In the genomic region with DNA sequence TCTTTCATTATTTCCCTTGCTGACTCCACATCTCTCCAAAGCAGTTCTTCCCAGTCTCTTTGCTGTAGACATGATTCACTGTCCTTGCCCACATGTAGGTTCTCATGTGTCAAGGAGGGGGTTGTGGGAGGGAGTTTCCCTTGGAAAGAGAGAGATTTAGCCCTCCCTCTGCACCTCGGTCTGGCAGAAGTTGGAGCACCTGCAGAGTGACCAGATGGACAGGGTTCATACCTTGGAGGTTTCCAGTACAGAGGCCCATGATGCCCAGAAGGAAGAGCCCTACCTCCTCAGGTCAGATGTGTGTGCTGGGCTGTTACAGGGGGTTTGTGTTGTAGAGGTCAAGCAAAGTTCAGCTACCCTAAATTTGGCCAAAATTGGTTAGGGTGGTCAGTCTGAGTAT, we compare ENCODE assay signal across 21 mouse cellular contexts.
"Had no signal": no experiment of that assay in that cellular context is flagged by ENCODE, and none has a peak within 500 bp of the region (broad histone marks: within the 10 kb centered on the region; RNA-seq: fewer than 3 reads in every experiment).

No protein-coding gene starts in this region.

- H3K27me3 ChIP-seq: limb, embryonic 12.5 days; limb, embryonic 15.5 days; midbrain, embryonic 13.5 days; neural tube, embryonic 12.5 days; neural tube, embryonic 15.5 days had no signal

- H3K4me3 ChIP-seq: limb, embryonic 12.5 days; limb, embryonic 15.5 days; midbrain, embryonic 13.5 days; neural tube, embryonic 12.5 days; neural tube, embryonic 15.5 days had no signal

- H3K9me3 ChIP-seq: limb, embryonic 12.5 days; limb, embryonic 15.5 days; midbrain, embryonic 13.5 days; neural tube, embryonic 12.5 days; neural tube, embryonic 15.5 days had no signal

- DNase-seq: kidney, postnatal 14 days; kidney, postnatal 4 days; left cerebral cortex, postnatal 4 days; liver, postnatal 0 days; lung, embryonic 14.5 days; right cerebral cortex, adult 18-20 months; right cerebral cortex, postnatal 14 days; right cerebral cortex, postnatal 4 days; thymus, adult 2 months; thymus, postnatal 14 days; thymus, postnatal 4 days had no signal

- H3K36me3 ChIP-seq: limb, embryonic 15.5 days; neural tube, embryonic 15.5 days had no signal

- H3K9ac ChIP-seq: limb, embryonic 12.5 days; limb, embryonic 15.5 days; liver, embryonic 14.5 days; liver, postnatal 0 days; lung, embryonic 14.5 days; midbrain, embryonic 13.5 days; neural tube, embryonic 12.5 days; neural tube, embryonic 15.5 days had no signal

- H3K4me2 ChIP-seq: limb, embryonic 12.5 days; limb, embryonic 15.5 days; liver, embryonic 11.5 days; lung, embryonic 14.5 days; midbrain, embryonic 13.5 days; neural tube, embryonic 12.5 days; neural tube, embryonic 15.5 days had no signal

- ATAC-seq: liver, postnatal 0 days; lung, postnatal 0 days; midbrain, embryonic 13.5 days had no signal

- H3K27ac ChIP-seq: limb, embryonic 12.5 days; limb, embryonic 15.5 days; liver, embryonic 14.5 days; macrophage; midbrain, embryonic 13.5 days; neural tube, embryonic 12.5 days; neural tube, embryonic 15.5 days; stomach, postnatal 0 days had no signal
